Mouse (Mus musculus) stomach, postnatal 0 days (tissue): ENCODE measurements at regions not wholly inside any gene's neighbourhood (a gene's known extent, or its start where the extent isn't known, plus 50 kb on each side); places are given as distances from the start of the nearest gene placed in this dataset.

Experiments used
- CTCF ChIP-seq: IDR thresholded peaks from 2 replicates; pipeline ENCODE4 v1.5.1; 2016; ENCODE audit warnings: antibody characterized with exemption, low read depth, mild to moderate bottlenecking, moderate library complexity
- EP300 ChIP-seq: optimal IDR thresholded peaks from 2 replicates; pipeline ENCODE3; 2016; ENCODE audit warnings: antibody characterized with exemption

DNA sequence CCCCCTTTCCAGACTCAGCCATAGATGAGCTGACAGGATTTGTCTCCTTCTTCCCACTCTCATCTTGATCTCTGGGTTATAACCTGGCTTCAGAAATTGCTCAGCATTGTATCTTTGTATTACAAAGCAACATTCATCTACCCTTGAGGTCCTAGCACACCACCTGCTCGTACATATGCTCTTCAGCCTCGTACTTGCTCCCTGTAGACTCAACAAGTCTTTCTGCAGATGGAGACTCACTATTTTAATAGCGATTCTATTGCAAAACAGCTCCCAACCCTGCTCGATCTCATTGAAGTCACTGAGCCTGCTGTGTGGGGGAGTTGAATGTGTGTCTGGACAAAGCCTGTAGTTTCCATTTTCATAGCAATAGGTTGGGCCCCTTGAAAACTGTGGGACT is 535.2 kb upstream of the Auts2 start:
- TF ChIP-seq CTCF (no peak), EP300 (no peak)
